In genomic region chr6:140201356-140201755, GRCm38 (mm10) we compare ENCODE assay signal across 22 mouse cellular contexts.
DNase-seq lines count a peak whose midpoint lies in the region; ATAC-seq and TF ChIP-seq lines count a peak whose summit lies in the region.
"Had no signal": no experiment of that assay in that cellular context is flagged by ENCODE, and none has a peak within 500 bp of the region (broad histone marks: within the 10 kb centered on the region; RNA-seq: fewer than 3 reads in every experiment).

No protein-coding gene starts in this region.

- no peak for TF ChIP-seq CTCF in lung, embryonic 14.5 days (IDR thresholded peaks at IDR 0.05; ENCODE audit: low read depth)
- TF ChIP-seq CTCF in midbrain, postnatal 0 days (IDR thresholded peaks at IDR 0.05), result no peak

- H3K9ac ChIP-seq in heart, embryonic 11.5 days (ENCODE audit: low read depth, low read length), result no peak overlapping the region
- no peak overlapping the region for H3K9ac ChIP-seq in lung, embryonic 14.5 days
- H3K9ac ChIP-seq in lung, embryonic 16.5 days (ENCODE audit: low read length), result no peak overlapping the region
- no peak overlapping the region for H3K9ac ChIP-seq in midbrain, embryonic 11.5 days (ENCODE audit: low read length)
- no peak overlapping the region for H3K9ac ChIP-seq in midbrain, postnatal 0 days (replicated peaks; ENCODE audit: low read length, poor library complexity, severe bottlenecking)

- H3K27ac ChIP-seq in heart, embryonic 11.5 days (ENCODE audit: low read depth, low read length), result no peak overlapping the region
- H3K27ac ChIP-seq in lung, embryonic 14.5 days (ENCODE audit: low read depth), result no peak overlapping the region
- H3K27ac ChIP-seq in lung, embryonic 16.5 days (ENCODE audit: low read length), result no peak overlapping the region
- H3K27ac ChIP-seq in midbrain, embryonic 11.5 days (ENCODE audit: low read depth, low read length), result no peak overlapping the region
- no peak overlapping the region for H3K27ac ChIP-seq in midbrain, postnatal 0 days (ENCODE audit: low read depth, low read length)

- peak; percentile 53 for DNase-seq in heart, adult 11 months
- DNase-seq in lung, embryonic 14.5 days, result peak; percentile 52
- DNase-seq in lung, postnatal 4 days, result no peak
- DNase-seq in lung, postnatal 10 days, result no peak
- peak; percentile 73 for DNase-seq in midbrain, embryonic 11.5 days (ENCODE audit: low spot score, missing footprints)
- no peak for DNase-seq in midbrain, postnatal 0 days (ENCODE audit: low spot score)
- DNase-seq: adrenal gland, adult 2 months; adrenal gland, adult 8-10 months; adrenal gland, postnatal 10 days; adrenal gland, postnatal 14 days; adrenal gland, postnatal 25 days; adrenal gland, postnatal 36 days; B cell, adult 2 months; cerebellum, adult 11 months; cerebellum, adult 11-12 months had no signal

- WGBS in heart, embryonic 11.5 days (ENCODE audit: insufficient replicate concordance), result 74% methylated on average over 1 of the region's 1 CpGs
- 65% methylated on average over 1 of the region's 1 CpGs for WGBS in lung, embryonic 14.5 days
- WGBS in lung, embryonic 16.5 days, result 50% methylated on average over 1 of the region's 1 CpGs
- 80% methylated on average over 1 of the region's 1 CpGs for WGBS in midbrain, embryonic 11.5 days
- WGBS in midbrain, postnatal 0 days, result 79% methylated on average over 1 of the region's 1 CpGs

- no peak for ATAC-seq in heart, embryonic 11.5 days (replicated peaks; ENCODE audit: insufficient number of reproducible peaks, low FRiP score, low TSS enrichment)
- 0 out of 2 replicates have a peak, but pooled peaks have one; percentile 26 for ATAC-seq in lung, embryonic 14.5 days (ENCODE audit: insufficient read depth)
- 0 out of 2 replicates have a peak, but pooled peaks have one; percentile 12 for ATAC-seq in lung, embryonic 16.5 days (ENCODE audit: low read depth)
- ATAC-seq in midbrain, embryonic 11.5 days (ENCODE audit: low FRiP score), result no peak
- ATAC-seq in midbrain, postnatal 0 days (ENCODE audit: low FRiP score), result no peak
- ATAC-seq: activated CD4-positive, CD25-positive, alpha-beta regulatory T cell, adult 4 months; CD4-positive, CD25-positive, alpha-beta regulatory T cell, adult 4 months; Patski had no signal

- H3K27me3 ChIP-seq in heart, embryonic 11.5 days (ENCODE audit: control insufficient read depth, insufficient read depth, low read length), result no peaks in the 10 kb centered on the region
- no peaks in the 10 kb centered on the region for H3K27me3 ChIP-seq in lung, embryonic 14.5 days (ENCODE audit: insufficient read depth, low read length)
- no peaks in the 10 kb centered on the region for H3K27me3 ChIP-seq in lung, embryonic 16.5 days (ENCODE audit: control insufficient read depth, insufficient read depth, low read depth, low read length)
- H3K27me3 ChIP-seq in midbrain, embryonic 11.5 days (ENCODE audit: control insufficient read depth, insufficient read depth, low read length), result no peaks in the 10 kb centered on the region
- no peaks in the 10 kb centered on the region for H3K27me3 ChIP-seq in midbrain, postnatal 0 days (ENCODE audit: insufficient read depth, low read length)
- H3K27me3 ChIP-seq: CH12.LX, Patski had no signal

- no peaks in the 10 kb centered on the region for H3K9me3 ChIP-seq in heart, embryonic 11.5 days (replicated peaks; ENCODE audit: control insufficient read depth, low read length)
- H3K9me3 ChIP-seq in lung, embryonic 14.5 days (ENCODE audit: low read depth, low read length), result no peaks in the 10 kb centered on the region
- no peaks in the 10 kb centered on the region for H3K9me3 ChIP-seq in lung, embryonic 16.5 days (ENCODE audit: control insufficient read depth, low read length)
- no peaks in the 10 kb centered on the region for H3K9me3 ChIP-seq in midbrain, embryonic 11.5 days (ENCODE audit: control insufficient read depth, low read length)
- H3K9me3 ChIP-seq in midbrain, postnatal 0 days (ENCODE audit: low read length), result no peaks in the 10 kb centered on the region

- no peaks in the 10 kb centered on the region for H3K4me1 ChIP-seq in heart, embryonic 11.5 days (ENCODE audit: control insufficient read depth, insufficient read depth, low read length)
- no peaks in the 10 kb centered on the region for H3K4me1 ChIP-seq in lung, embryonic 14.5 days (ENCODE audit: insufficient read depth)
- H3K4me1 ChIP-seq in lung, embryonic 16.5 days (replicated peaks; ENCODE audit: control insufficient read depth, insufficient read depth, low read length), result no peaks in the 10 kb centered on the region
- H3K4me1 ChIP-seq in midbrain, embryonic 11.5 days (ENCODE audit: control insufficient read depth, insufficient read depth, low read length), result no peaks in the 10 kb centered on the region
- no peaks in the 10 kb centered on the region for H3K4me1 ChIP-seq in midbrain, postnatal 0 days (ENCODE audit: insufficient read depth, low read length)

- H3K36me3 ChIP-seq in heart, embryonic 11.5 days (ENCODE audit: control insufficient read depth, insufficient read depth, low read length), result no peaks in the 10 kb centered on the region
- H3K36me3 ChIP-seq in lung, embryonic 14.5 days (ENCODE audit: insufficient read depth), result no peaks in the 10 kb centered on the region
- H3K36me3 ChIP-seq in lung, embryonic 16.5 days (ENCODE audit: control insufficient read depth, insufficient read depth, low read length), result no peaks in the 10 kb centered on the region
- H3K36me3 ChIP-seq in midbrain, embryonic 11.5 days (ENCODE audit: control insufficient read depth, insufficient read depth, low read length), result no peaks in the 10 kb centered on the region
- H3K36me3 ChIP-seq in midbrain, postnatal 0 days (ENCODE audit: insufficient read depth, low read length), result no peaks in the 10 kb centered on the region
- H3K36me3 ChIP-seq: G1E had no signal

- no peak overlapping the region for H3K4me3 ChIP-seq in heart, embryonic 11.5 days (ENCODE audit: low read depth, low read length)
- no peak overlapping the region for H3K4me3 ChIP-seq in lung, embryonic 14.5 days (ENCODE audit: low read depth, low read length)
- no peak overlapping the region for H3K4me3 ChIP-seq in lung, embryonic 16.5 days (ENCODE audit: low read length)
- no peak overlapping the region for H3K4me3 ChIP-seq in midbrain, embryonic 11.5 days (ENCODE audit: low read depth, low read length)
- no peak overlapping the region for H3K4me3 ChIP-seq in midbrain, postnatal 0 days (ENCODE audit: low read depth, low read length)

- no peak overlapping the region for H3K4me2 ChIP-seq in heart, embryonic 11.5 days
- H3K4me2 ChIP-seq in lung, embryonic 14.5 days, result no peak overlapping the region
- H3K4me2 ChIP-seq in lung, embryonic 16.5 days (ENCODE audit: low read depth, low read length), result no peak overlapping the region
- no peak overlapping the region for H3K4me2 ChIP-seq in midbrain, embryonic 11.5 days
- H3K4me2 ChIP-seq in midbrain, postnatal 0 days (ENCODE audit: low read depth, low read length, poor library complexity, severe bottlenecking), result no peak overlapping the region

Comparison
In these comparisons a context has a peak if more than half of its experiments do, and no peak if none do; other contexts are left out.
1. DNase-seq: peak in heart, adult 11 months (single experiment), lung, embryonic 14.5 days (single experiment) and midbrain, embryonic 11.5 days (single experiment); none in lung, postnatal 4 days (0 of 2), lung, postnatal 10 days (single experiment) and midbrain, postnatal 0 days (single experiment).
2. ATAC-seq: peak in lung, embryonic 14.5 days (single experiment) and lung, embryonic 16.5 days (single experiment); none in heart, embryonic 11.5 days (single experiment), midbrain, embryonic 11.5 days (single experiment) and midbrain, postnatal 0 days (single experiment).